Mouse (Mus musculus) heart, adult 2 months (tissue): ENCODE results near the gene Rbms1. TPM values are rescaled to one million over a fixed set of nuclear protein-coding genes. Genes with fewer than 3 reads are reported as not detected.

ENCODE experiments used
- DNase-seq, 2 experiments: peaks; one replicate each; pipeline ENCODE4 v3.0.0; 2021
- H3K27ac ChIP-seq: fragments of 200-600 bp; 2 replicates; pipeline ENCODE4 v1.8.1; 2022
- H3K27me3 ChIP-seq: fragments of 200-500 bp; 2 replicates; pipeline ENCODE4 v1.6.1; 2012; ENCODE audit warnings: mild to moderate bottlenecking, low read length, inconsistent platforms, mixed read lengths; ENCODE audit not compliant: control insufficient read depth, insufficient read depth
- H3K36me3 ChIP-seq: fragments of 200-500 bp; 2 replicates; pipeline ENCODE4 v1.6.1; 2012; ENCODE audit warnings: low read length, inconsistent platforms; ENCODE audit not compliant: control insufficient read depth, insufficient read depth
- H3K4me1 ChIP-seq: fragments of 200-500 bp; 2 replicates; pipeline ENCODE4 v1.6.1; 2011; ENCODE audit warnings: low read length; ENCODE audit not compliant: control insufficient read depth, insufficient read depth
- H3K4me3 ChIP-seq: fragments of 200-600 bp; 2 replicates; pipeline ENCODE4 v1.8.1; 2022
- H3K79me2 ChIP-seq: fragments of 200-500 bp; replicated peaks from 2 replicates; pipeline ENCODE4 v1.6.1; 2012; ENCODE audit warnings: mild to moderate bottlenecking, inconsistent platforms, low read length, moderate library complexity, mixed read lengths; ENCODE audit not compliant: control insufficient read depth, insufficient read depth
- H3K9ac ChIP-seq: fragments of 200-500 bp; 2 replicates; pipeline ENCODE4 v1.6.1; 2012; ENCODE audit warnings: low read depth, mild to moderate bottlenecking, control low read depth, inconsistent platforms, low read length, mixed read lengths
- CTCF ChIP-seq: fragments of 200-600 bp; IDR thresholded peaks from 2 replicates; pipeline ENCODE4 v1.8.1; 2022; ENCODE audit warnings: antibody characterized with exemption, mild to moderate bottlenecking, moderate library complexity
- EP300 ChIP-seq: fragments of 200-500 bp; IDR thresholded peaks from 2 replicates; pipeline ENCODE4 v1.6.1; 2011; ENCODE audit warnings: low read depth, low read length, control low read depth; ENCODE audit not compliant: insufficient read depth
- POLR2A ChIP-seq: fragments of 200-500 bp; IDR thresholded peaks from 2 replicates; pipeline ENCODE4 v1.6.1; 2011; ENCODE audit warnings: mild to moderate bottlenecking, low read depth, low read length, control low read depth; ENCODE audit not compliant: insufficient read depth
- WGBS: fragments of 180-500 bp; shearing (Covaris S2); methylation state at CpG from one replicate; pipeline ENCODE4 v1.1.7; 2018; 5-methylcytosine and 5-hydroxymethylcytosine counted together
- intact Hi-C: fragments of 180-260 bp; cut with DNase I; formaldehyde crosslinking; loops from one replicate; pipeline ENCODE4 v1.15.1; 2025
- polyA plus RNA-seq: library from polyadenylated mRNA; depleted of rRNA; stranded (reverse); fragments of >200 nt; gene quantifications from 2 replicates; pipeline ENCODE4 v1.2.3, GENCODE M21; 2012
- total RNA-seq, 2 experiments: library from RNA; stranded (reverse); gene quantifications; 2 replicates each; pipeline ENCODE4 v1.2.3; 2021

The Rbms1 gene
- total and polyA plus RNA-seq, 3 experiments, result 44.5 to 79.4 (median 48.7) TPM

DNA sequence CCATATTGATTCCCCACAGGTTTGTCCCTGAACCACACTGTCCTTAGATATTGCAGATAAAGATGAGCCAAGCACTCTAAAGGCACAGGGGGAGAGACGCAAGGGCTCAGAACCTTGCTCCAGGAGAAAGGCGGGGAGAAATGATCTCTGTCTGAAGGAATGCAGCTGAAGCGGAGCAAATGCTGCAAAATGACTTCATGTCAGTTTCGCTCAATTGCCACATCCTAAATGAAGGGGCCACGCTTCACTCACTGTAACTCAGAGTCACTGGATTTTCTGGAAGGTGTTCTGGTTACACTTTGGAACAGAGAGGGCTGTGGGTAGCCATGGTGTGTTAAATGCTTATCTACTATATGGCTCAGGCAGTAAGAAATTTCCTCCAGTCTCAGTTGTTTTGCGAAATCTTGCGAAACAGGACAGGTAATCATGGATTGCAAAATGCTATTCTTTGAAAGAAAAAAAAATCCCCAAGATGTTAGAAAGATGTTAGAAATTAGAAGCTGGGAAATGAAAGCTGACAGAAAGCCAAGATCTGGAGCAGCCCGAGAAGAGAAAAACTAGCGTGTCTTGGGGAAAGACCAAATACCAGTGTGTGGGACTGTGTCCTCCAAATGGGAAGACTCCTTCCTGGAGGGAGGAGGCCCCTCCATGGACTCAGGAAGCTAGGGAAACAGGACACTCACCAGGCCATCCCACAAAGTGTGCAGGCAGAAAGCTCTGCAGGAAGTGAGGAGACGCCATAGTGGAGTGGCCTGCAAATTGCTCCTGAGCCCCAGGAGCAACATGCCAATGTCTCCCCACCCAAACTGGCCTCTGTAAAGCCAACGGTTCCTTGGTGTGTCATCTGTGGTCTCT, 155.4 kb downstream of the Rbms1 start:
- Histone ChIP-seq H3K27me3 (no peaks in the 10 kb centered on the region), H3K4me1 (peaks cover 41% of the 10 kb centered on the region), H3K4me3 (no peak overlapping the region), H3K79me2 (peaks cover 4% of the 10 kb centered on the region), H3K36me3 (peaks cover 29% of the 10 kb centered on the region), H3K9ac (no peak overlapping the region), H3K27ac (peak overlapping the region; percentile 47)
- TF ChIP-seq CTCF (no peak), POLR2A (no peak), EP300 (no peak)
- peak in 1 of 2 experiments; percentile 31 for DNase-seq
- intact Hi-C loops, result no loop called here
- WGBS, result 52% methylated on average over 11 of the region's 11 CpGs

GRCm38 (mm10) chr2:60804763-60805162, 158.2 kb downstream of the Rbms1 start:
- intact Hi-C loops, result loop anchor here (5.0 kb wide), 1 partner anchor 98 kb away; no protein-coding TSS in a partner anchor
- Histone ChIP-seq H3K27me3 (no peaks in the 10 kb centered on the region), H3K9ac (no peak overlapping the region), H3K4me1 (peaks cover 33% of the 10 kb centered on the region), H3K27ac (no peak overlapping the region; the same call in 1 of the 2 replicates), H3K4me3 (no peak overlapping the region), H3K79me2 (peaks cover 4% of the 10 kb centered on the region), H3K36me3 (peaks cover 27% of the 10 kb centered on the region)
- TF ChIP-seq POLR2A (no peak), EP300 (no peak), CTCF (no peak)
- no peak for DNase-seq
- WGBS, result 64% methylated on average over 7 of the region's 7 CpGs

- H3K4me1 ChIP-seq, result peaks cover 26% of the 10 kb centered on the region
- H3K27me3 ChIP-seq, result no peaks in the 10 kb centered on the region
- no peak overlapping the region for H3K4me3 ChIP-seq
- H3K9ac ChIP-seq, result no peak overlapping the region
- no peak overlapping the region for H3K27ac ChIP-seq
- H3K79me2 ChIP-seq, result peaks cover 2% of the 10 kb centered on the region
- DNase-seq, result no peak
- H3K36me3 ChIP-seq, result peaks cover 27% of the 10 kb centered on the region
- WGBS, result 73% methylated on average over 6 of the region's 6 CpGs
- TF ChIP-seq POLR2A (no peak), EP300 (no peak), CTCF (no peak)
- intact Hi-C loops, result loop anchor here (2.0 to 5.0 kb wide), 4 partner anchors 75 to 599 kb away; partner anchors contain the start of gene Rbms1
Observed at GRCm38 (mm10) chr2:60803377-60803776, 159.6 kb downstream of the Rbms1 start.

- peaks cover 21% of the 10 kb centered on the region for H3K36me3 ChIP-seq
- no peak overlapping the region for H3K4me3 ChIP-seq
- no peaks in the 10 kb centered on the region for H3K27me3 ChIP-seq
- H3K27ac ChIP-seq, result peak overlapping the region; percentile 8; the same call in 1 of the 2 replicates
- intact Hi-C loops, result loop anchor here (2.0 to 5.0 kb wide), 4 partner anchors 76 to 600 kb away; partner anchors contain the start of gene Rbms1
- WGBS, result 32% methylated on average over 8 of the region's 8 CpGs
- peaks cover 2% of the 10 kb centered on the region for H3K79me2 ChIP-seq
- TF ChIP-seq POLR2A, result no peak
- no peak for TF ChIP-seq EP300
- TF ChIP-seq CTCF, result no peak
- no peak for DNase-seq
- H3K9ac ChIP-seq, result no peak overlapping the region
- peaks cover 22% of the 10 kb centered on the region for H3K4me1 ChIP-seq
Observed at GRCm38 (mm10) chr2:60802828-60803227, 160.2 kb downstream of the Rbms1 start.

- TF ChIP-seq EP300 (0 out of 2 replicates have a peak, but pooled peaks have one; percentile 34), CTCF (peak; percentile 83), POLR2A (no peak)
- intact Hi-C loops, result loop anchor here (2.0 to 5.0 kb wide), 4 partner anchors 77 to 601 kb away; partner anchors contain the start of gene Rbms1
- WGBS, result 25% methylated on average over 4 of the region's 4 CpGs
- no peak overlapping the region for H3K4me3 ChIP-seq
- peaks cover 18% of the 10 kb centered on the region for H3K4me1 ChIP-seq
- H3K27ac ChIP-seq, result no peak overlapping the region
- no peak overlapping the region for H3K9ac ChIP-seq
- H3K79me2 ChIP-seq, result peaks cover 2% of the 10 kb centered on the region
- H3K27me3 ChIP-seq, result no peaks in the 10 kb centered on the region
- DNase-seq, result peak; percentile 40 to 65
- H3K36me3 ChIP-seq, result peaks cover 19% of the 10 kb centered on the region
Observed at GRCm38 (mm10) chr2:60802191-60802590, 160.8 kb downstream of the Rbms1 start.

DNA sequence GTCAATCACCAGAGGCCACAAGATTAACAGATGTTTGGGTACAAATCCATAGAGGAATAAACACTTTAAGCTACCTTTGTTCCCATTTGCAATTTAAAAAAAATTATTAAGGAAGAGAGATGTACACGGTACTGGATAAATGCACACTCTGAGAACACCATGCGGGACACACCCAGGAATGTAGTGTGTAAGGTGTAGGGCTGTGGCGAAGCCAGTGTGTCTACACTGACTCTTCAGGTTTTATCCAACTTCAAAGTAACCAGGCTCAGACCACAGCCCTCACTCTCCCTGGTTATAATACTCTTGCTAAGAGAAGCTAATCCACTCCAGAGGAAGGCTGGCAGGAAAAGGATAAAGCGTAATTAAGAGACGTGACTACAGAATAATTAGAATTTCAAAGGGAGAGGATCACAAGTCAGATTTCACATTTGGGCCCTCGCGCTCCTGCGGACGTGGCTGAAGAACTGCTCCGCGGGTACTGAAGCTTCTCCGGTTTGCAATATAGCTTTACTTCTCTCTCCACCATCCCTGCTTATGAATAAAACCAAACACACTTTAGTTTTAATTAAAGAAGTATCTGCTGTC, 161.3 kb downstream of the Rbms1 start:
- WGBS, result 82% methylated on average over 12 of the region's 12 CpGs
- intact Hi-C loops, result loop anchor here (2.0 to 5.0 kb wide), 4 partner anchors 77 to 601 kb away; partner anchors contain the start of gene Rbms1
- Histone ChIP-seq H3K9ac (no peak overlapping the region), H3K79me2 (peaks cover 2% of the 10 kb centered on the region), H3K36me3 (peaks cover 20% of the 10 kb centered on the region), H3K4me3 (no peak overlapping the region), H3K27ac (no peak overlapping the region), H3K27me3 (no peaks in the 10 kb centered on the region), H3K4me1 (peaks cover 18% of the 10 kb centered on the region)
- no peak for DNase-seq
- TF ChIP-seq EP300, result no peak
- no peak for TF ChIP-seq POLR2A
- TF ChIP-seq CTCF, result no peak
